Mouse (Mus musculus): Measurements from ENCODE around the gene Ank3.
A peak's percentile ranks its signal among the peaks of the same experiment; 100 is the strongest.

GRCm38 (mm10) chr10:69556278-69556677, 157.7 kb downstream of the Ank3 start:
- peak; percentile 68 for TF ChIP-seq CTCF (IDR thresholded peaks at IDR 0.05; ENCODE audit: borderline replicate concordance, extremely low read depth, insufficient read depth, insufficient read length)
- TF ChIP-seq POLR2A (IDR thresholded peaks at IDR 0.05; ENCODE audit: borderline replicate concordance, extremely low read depth, insufficient read depth, insufficient read length, poor library complexity, severe bottlenecking): no peak

Data from brain, embryonic 14.5 days (tissue).